Mouse (Mus musculus) CD4-positive naive resting alpha-beta T cell, adult 57 days (primary cell): ENCODE data around the gene Dnaaf1. TPM values are rescaled to one million over a fixed set of nuclear protein-coding genes. Genes with fewer than 3 reads are reported as not detected.

Experiments used
- total RNA-seq: library from RNA; stranded (reverse); gene quantifications from one replicate; pipeline ENCODE4 v1.2.4, GENCODE M21; 2023

Gene Dnaaf1
- total RNA-seq, result not detected

GRCm38 (mm10) chr8:119574437-119575365 lies at the start of gene Dnaaf1, which contains the start of gene Hsdl1:
Gene Dnaaf1, plus strand, starts transcription at chr8:119575235.
Gene Hsdl1, minus strand, starts transcription at chr8:119575183.

GRCm38 (mm10) chr8:119558603-119559401 lies 16.2 kb upstream of the Dnaaf1 start, which contains the start of gene Mbtps1:
Gene Mbtps1, minus strand, starts transcription at chr8:119558735.

GRCm38 (mm10) chr8:119604996-119605395 lies 30.0 kb downstream of the Dnaaf1 start, which contains the start of gene Taf1c:
Gene Taf1c, minus strand, starts transcription at chr8:119605222.

GRCm38 (mm10) chr8:119612471-119612870 lies 37.4 kb downstream of the Dnaaf1 start, which contains the start of gene Adad2:
Gene Adad2, plus strand, starts transcription at chr8:119612747.

GRCm38 (mm10) chr8:119635378-119635777 lies 60.3 kb downstream of the Dnaaf1 start, which contains the start of gene Kcng4:
Gene Kcng4, minus strand, starts transcription at chr8:119635680.

Other genes with a start within 250 kb of the Dnaaf1 start
- 64.3 TPM for gene Hsbp1, start 230.7 kb upstream of the Dnaaf1 start, total RNA-seq
- 12.5 TPM for gene Mlycd, start 180.4 kb upstream of the Dnaaf1 start, total RNA-seq
- 6.7 TPM for gene Osgin1, start 141.1 kb upstream of the Dnaaf1 start, total RNA-seq
- gene Necab2, start 128.5 kb upstream of the Dnaaf1 start, total RNA-seq, result not detected
- not detected for gene Slc38a8, start 73.5 kb upstream of the Dnaaf1 start, total RNA-seq
- gene Mbtps1, start 16.5 kb upstream of the Dnaaf1 start, total RNA-seq, result 132 TPM
- 64.1 TPM for gene Hsdl1, start 52 bp upstream of the Dnaaf1 start, total RNA-seq
- gene Taf1c, start 30.0 kb downstream of the Dnaaf1 start, total RNA-seq, result 20.3 TPM
- gene Adad2, start 37.5 kb downstream of the Dnaaf1 start, total RNA-seq, result not detected
- not detected for gene Kcng4, start 60.4 kb downstream of the Dnaaf1 start, total RNA-seq
- not detected for gene Wfdc1, start 91.1 kb downstream of the Dnaaf1 start, total RNA-seq
- not detected for gene Atp2c2, start 124.8 kb downstream of the Dnaaf1 start, total RNA-seq
- gene Tldc1, start 203.2 kb downstream of the Dnaaf1 start, total RNA-seq, result 6.5 TPM